Mouse (Mus musculus): ENCODE data around the gene Hmox2. TPM values are rescaled to one million over a fixed set of nuclear protein-coding genes. Genes with fewer than 3 reads are reported as not detected.
"Not testable (repeated sequence)": the region's sequence is repeated elsewhere in the genome, so short reads cannot be mapped to it uniquely, and the experiment has no call there.

The Hmox2 gene
- 42.6 TPM for polyA plus RNA-seq (2012; fragmentation: generic; extraction: Trizol)
- long read RNA-seq, experiment 1, transcript Hmox2-201 (6 exons, 1,730 nt): major isoform, 93 of 106 reads
- long read RNA-seq, experiment 1, partial matches to known transcripts: 10 of 106 reads
- long read RNA-seq, experiment 1, other reads (novel, unspliced or antisense): 3 of 106 reads
- long read RNA-seq, experiment 2, transcript Hmox2-201 (6 exons, 1,730 nt): major isoform, 88 of 90 reads
- long read RNA-seq, experiment 2, partial matches to known transcripts: 0 of 90 reads
- long read RNA-seq, experiment 2, other reads (novel, unspliced or antisense): 2 of 90 reads

GRCm38 (mm10) chr16:4725780-4726527 lies at the start of gene Hmox2:
Hmox2 (plus strand) TSS chr16:4726361.
- Histone ChIP-seq H3K36me3 (ENCODE audit: control insufficient read depth, insufficient read depth) (no peaks in the 10 kb centered on the region), H3ac (ENCODE audit: control insufficient read depth, insufficient read length, low read depth) (peak within 1 kb of the TSS; percentile 84), H3K79me3 (ENCODE audit: low read depth) (peaks cover 29% of the 10 kb centered on the region), H3K4me3 (ENCODE audit: insufficient read depth, poor library complexity, severe bottlenecking) (peak within 1 kb of the TSS; percentile 75), H3K79me2 (ENCODE audit: control insufficient read depth, insufficient read depth) (peaks cover 46% of the 10 kb centered on the region), H3K27me3 (ENCODE audit: control insufficient read depth, insufficient read depth, insufficient read length) (no peaks in the 10 kb centered on the region)
- TF ChIP-seq CEBPB (IDR thresholded peaks at IDR 0.05; ENCODE audit: low read depth) (no peak), FOSL1 (IDR thresholded peaks at IDR 0.05; ENCODE audit: insufficient read depth, low read length, poor library complexity, severe bottlenecking) (no peak), USF1 (IDR thresholded peaks at IDR 0.05; ENCODE audit: low read depth) (no peak), MYOD1 (IDR thresholded peaks at IDR 0.05; ENCODE audit: control insufficient read depth, insufficient read length, low read depth) (no peak), CTCF (IDR thresholded peaks at IDR 0.05; ENCODE audit: control insufficient read depth, insufficient read depth, insufficient read length) (no peak), MYOG (IDR thresholded peaks at IDR 0.05; ENCODE audit: control insufficient read depth, extremely low read depth, insufficient read length) (no peak), MAX (IDR thresholded peaks at IDR 0.05) (no peak)

GRCm38 (mm10) chr16:4676836-4677235 lies 49.3 kb upstream of the Hmox2 start:
- no peaks in the 10 kb centered on the region for H3K27me3 ChIP-seq (ENCODE audit: control insufficient read depth, insufficient read depth, insufficient read length)
- peaks cover 7% of the 10 kb centered on the region for H3K36me3 ChIP-seq (ENCODE audit: control insufficient read depth, insufficient read depth)
- peaks cover 9% of the 10 kb centered on the region for H3K79me2 ChIP-seq (ENCODE audit: control insufficient read depth, insufficient read depth)
- H3ac ChIP-seq (ENCODE audit: control insufficient read depth, insufficient read length, low read depth): no peak overlapping the region
- TF ChIP-seq CTCF (IDR thresholded peaks at IDR 0.05; ENCODE audit: control insufficient read depth, insufficient read depth, insufficient read length) (no peak), FOSL1 (IDR thresholded peaks at IDR 0.05; ENCODE audit: insufficient read depth, low read length, poor library complexity, severe bottlenecking) (no peak), MYOG (IDR thresholded peaks at IDR 0.05; ENCODE audit: control insufficient read depth, extremely low read depth, insufficient read length) (no peak), MYOD1 (IDR thresholded peaks at IDR 0.05; ENCODE audit: control insufficient read depth, insufficient read length, low read depth) (no peak), MAX (IDR thresholded peaks at IDR 0.05) (no peak), CEBPB (IDR thresholded peaks at IDR 0.05; ENCODE audit: low read depth) (no peak), USF1 (IDR thresholded peaks at IDR 0.05; ENCODE audit: low read depth) (no peak)
- no peak overlapping the region for H3K4me3 ChIP-seq (ENCODE audit: insufficient read depth, poor library complexity, severe bottlenecking)
- H3K79me3 ChIP-seq (ENCODE audit: low read depth): no peaks in the 10 kb centered on the region

- no peaks in the 10 kb centered on the region for H3K27me3 ChIP-seq (ENCODE audit: control insufficient read depth, insufficient read depth, insufficient read length)
- no peak overlapping the region for H3ac ChIP-seq (ENCODE audit: control insufficient read depth, insufficient read length, low read depth)
- no peak overlapping the region for H3K4me3 ChIP-seq (ENCODE audit: insufficient read depth, poor library complexity, severe bottlenecking)
- no peaks in the 10 kb centered on the region for H3K79me3 ChIP-seq (ENCODE audit: low read depth)
- peaks cover 9% of the 10 kb centered on the region for H3K79me2 ChIP-seq (ENCODE audit: control insufficient read depth, insufficient read depth)
- TF ChIP-seq MAX (IDR thresholded peaks at IDR 0.05): no peak
- TF ChIP-seq FOSL1 (IDR thresholded peaks at IDR 0.05; ENCODE audit: insufficient read depth, low read length, poor library complexity, severe bottlenecking): no peak
- no peak for TF ChIP-seq MYOG (IDR thresholded peaks at IDR 0.05; ENCODE audit: control insufficient read depth, extremely low read depth, insufficient read length)
- TF ChIP-seq CTCF (IDR thresholded peaks at IDR 0.05; ENCODE audit: control insufficient read depth, insufficient read depth, insufficient read length): no peak
- no peak for TF ChIP-seq USF1 (IDR thresholded peaks at IDR 0.05; ENCODE audit: low read depth)
- TF ChIP-seq MYOD1 (IDR thresholded peaks at IDR 0.05; ENCODE audit: control insufficient read depth, insufficient read length, low read depth): no peak
- no peak for TF ChIP-seq CEBPB (IDR thresholded peaks at IDR 0.05; ENCODE audit: low read depth)
- peaks cover 7% of the 10 kb centered on the region for H3K36me3 ChIP-seq (ENCODE audit: control insufficient read depth, insufficient read depth)
Measured at GRCm38 (mm10) chr16:4678080-4678479, 48.1 kb upstream of the Hmox2 start.

- peak; percentile 37 for TF ChIP-seq MYOD1 (IDR thresholded peaks at IDR 0.05; ENCODE audit: control insufficient read depth, insufficient read length, low read depth)
- peak; percentile 85 for TF ChIP-seq USF1 (IDR thresholded peaks at IDR 0.05; ENCODE audit: low read depth)
- TF ChIP-seq FOSL1 (IDR thresholded peaks at IDR 0.05; ENCODE audit: insufficient read depth, low read length, poor library complexity, severe bottlenecking): no peak
- peak; percentile 19 for TF ChIP-seq MAX (IDR thresholded peaks at IDR 0.05)
- no peak for TF ChIP-seq CEBPB (IDR thresholded peaks at IDR 0.05; ENCODE audit: low read depth)
- no peak for TF ChIP-seq CTCF (IDR thresholded peaks at IDR 0.05; ENCODE audit: control insufficient read depth, insufficient read depth, insufficient read length)
- no peak for TF ChIP-seq MYOG (IDR thresholded peaks at IDR 0.05; ENCODE audit: control insufficient read depth, extremely low read depth, insufficient read length)
- Histone ChIP-seq H3K36me3 (ENCODE audit: control insufficient read depth, insufficient read depth) (peaks cover 7% of the 10 kb centered on the region), H3K79me3 (ENCODE audit: low read depth) (peaks cover 4% of the 10 kb centered on the region), H3K27me3 (ENCODE audit: control insufficient read depth, insufficient read depth, insufficient read length) (no peaks in the 10 kb centered on the region), H3ac (ENCODE audit: control insufficient read depth, insufficient read length, low read depth) (peak within 1 kb of the TSS; percentile 64), H3K4me3 (ENCODE audit: insufficient read depth, poor library complexity, severe bottlenecking) (peak within 1 kb of the TSS; percentile 55), H3K79me2 (ENCODE audit: control insufficient read depth, insufficient read depth) (peaks cover 13% of the 10 kb centered on the region)
Measured at GRCm38 (mm10) chr16:4679121-4680018, 46.8 kb upstream of the Hmox2 start, which contains the start of gene Coro7. Coro7 (minus strand) TSS chr16:4679777.

GRCm38 (mm10) chr16:4680922-4681455 lies 45.2 kb upstream of the Hmox2 start:
- H3K79me2 ChIP-seq (ENCODE audit: control insufficient read depth, insufficient read depth): peaks cover 29% of the 10 kb centered on the region
- not testable (repeated sequence) for H3K4me3 ChIP-seq (ENCODE audit: insufficient read depth, poor library complexity, severe bottlenecking); H3K36me3 ChIP-seq (ENCODE audit: control insufficient read depth, insufficient read depth); H3ac ChIP-seq (ENCODE audit: control insufficient read depth, insufficient read length, low read depth); H3K27me3 ChIP-seq (ENCODE audit: control insufficient read depth, insufficient read depth, insufficient read length)
- peaks cover 20% of the 10 kb centered on the region for H3K79me3 ChIP-seq (ENCODE audit: low read depth)
